Mouse (Mus musculus) megakaryocyte, adult 5-6 weeks (primary cell): ENCODE data around the gene Tshz2. TPM values are rescaled to one million over a fixed set of nuclear protein-coding genes. Genes with fewer than 3 reads are reported as not detected.

Experiments
- ATAC-seq: 2 replicates; pipeline ENCODE4 v1.8.0; 2016; ENCODE audit warnings: mild to moderate bottlenecking, inconsistent platforms; ENCODE audit not compliant: poor library complexity, severe bottlenecking
- total RNA-seq, 2 experiments: library from RNA; stranded (forward) in 1 of 2; stranded (reverse) in 1 of 2; fragments of 153-499, 151-499 nt in 1 of 2; fragments of 221-1000, 200-1000 nt in 1 of 2; gene quantifications; 2 replicates each; pipeline versions ENCODE4 v1.2.3 to v1.2.4; 2015 to 2017

The Tshz2 gene
- total RNA-seq, 2 experiments from 2014 or later = not detected

DNA sequence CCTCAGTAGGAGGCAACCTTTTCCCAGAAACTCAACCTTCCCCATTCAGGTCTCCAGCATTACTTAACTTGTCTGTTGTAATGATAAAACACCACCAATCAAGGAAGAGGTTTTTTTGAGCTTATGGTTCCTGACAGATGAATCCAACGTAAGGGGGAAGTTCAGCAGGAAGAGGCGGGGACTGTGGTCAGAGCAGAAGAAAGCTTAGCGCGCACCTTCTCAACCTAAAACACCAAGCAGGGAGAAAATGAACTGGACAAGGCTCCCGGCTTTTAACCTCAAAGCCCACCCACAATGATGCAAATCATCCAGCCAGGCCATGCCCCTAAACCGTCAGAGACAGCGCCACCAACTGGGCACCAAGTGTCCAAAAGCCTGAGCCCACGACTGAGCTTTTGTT lies 399.1 kb downstream of the Tshz2 start:
- ATAC-seq = no peak

DNA sequence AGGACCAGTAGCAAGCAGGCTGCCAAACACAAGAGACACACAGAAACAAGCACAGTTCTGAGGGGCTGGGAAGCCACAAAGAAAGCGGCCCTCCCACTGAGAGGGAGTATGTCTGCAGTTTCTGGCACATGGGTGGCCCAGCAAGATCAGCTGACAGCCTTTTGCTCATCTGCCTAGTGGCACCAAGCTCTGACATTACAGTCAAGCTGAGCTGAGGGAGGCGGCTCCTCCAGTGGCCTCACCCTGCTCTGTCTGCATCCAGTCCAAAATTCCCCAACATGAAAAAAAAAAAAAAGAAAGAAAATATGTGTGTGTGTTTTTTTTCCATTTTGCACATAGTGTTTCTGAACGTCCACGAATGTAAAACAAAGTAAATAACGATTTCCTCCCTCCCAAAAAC lies 400.4 kb downstream of the Tshz2 start:
- no peak for ATAC-seq

DNA sequence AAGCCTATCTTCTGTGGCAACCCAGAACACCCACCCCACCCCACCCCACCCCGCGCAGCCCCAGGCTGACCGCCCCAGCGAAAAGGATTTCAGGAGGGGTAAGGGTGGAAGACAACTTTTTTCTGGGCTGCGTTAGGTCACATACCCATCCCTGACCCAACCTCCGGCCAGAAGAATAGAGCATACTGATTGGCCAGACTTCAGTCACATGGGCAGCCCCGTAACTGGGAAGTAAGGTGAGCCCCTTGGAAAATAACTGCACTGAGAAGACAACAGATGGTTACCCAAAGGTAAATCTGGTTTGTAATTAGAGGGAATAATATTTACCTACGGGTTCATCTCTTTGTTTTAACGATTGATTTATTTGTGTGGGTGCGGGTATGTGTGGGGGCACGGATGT lies 402.0 kb downstream of the Tshz2 start:
- ATAC-seq = no peak

DNA sequence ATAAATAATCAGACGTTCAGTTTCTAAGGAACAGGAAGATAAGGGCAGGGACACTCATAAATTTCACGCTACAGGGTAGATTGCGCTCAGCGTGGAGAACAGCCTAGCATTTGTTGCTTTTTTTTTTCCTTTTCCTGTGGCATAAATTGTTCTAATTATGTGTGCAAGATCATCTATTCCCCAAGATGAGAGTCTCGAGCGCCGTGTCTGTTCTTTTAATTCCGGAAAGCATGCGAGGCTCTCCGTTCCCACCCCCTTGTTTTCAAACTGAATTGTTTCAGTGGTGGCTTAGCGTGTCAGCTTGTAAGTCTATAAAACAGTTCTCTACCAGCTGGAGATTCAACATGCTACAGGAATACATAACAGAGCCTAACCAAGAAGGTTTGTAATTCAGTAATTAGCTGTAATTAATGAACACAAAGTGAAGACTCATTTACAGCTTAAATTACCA lies 404.0 kb downstream of the Tshz2 start:
- ATAC-seq = no peak

DNA sequence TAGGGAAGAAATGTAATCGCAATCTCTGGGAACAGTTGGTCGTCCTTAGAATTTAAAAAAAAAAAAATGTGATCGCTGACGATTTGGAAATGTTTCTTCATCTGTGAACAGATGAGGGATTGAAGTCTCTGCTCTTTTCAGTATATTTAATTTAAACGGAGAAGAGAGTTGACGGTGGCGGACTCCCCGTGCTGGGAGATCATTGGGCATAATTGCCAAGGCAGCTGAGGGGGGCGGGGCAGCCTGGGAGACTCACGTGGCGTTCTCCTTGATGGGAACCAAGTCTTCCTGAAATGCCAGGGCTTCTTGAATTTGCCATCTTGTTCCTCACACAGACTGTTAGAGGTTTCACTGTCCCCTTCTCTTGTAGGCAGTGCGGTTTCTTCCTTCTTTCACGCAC lies 404.5 kb downstream of the Tshz2 start:
- no peak for ATAC-seq

DNA sequence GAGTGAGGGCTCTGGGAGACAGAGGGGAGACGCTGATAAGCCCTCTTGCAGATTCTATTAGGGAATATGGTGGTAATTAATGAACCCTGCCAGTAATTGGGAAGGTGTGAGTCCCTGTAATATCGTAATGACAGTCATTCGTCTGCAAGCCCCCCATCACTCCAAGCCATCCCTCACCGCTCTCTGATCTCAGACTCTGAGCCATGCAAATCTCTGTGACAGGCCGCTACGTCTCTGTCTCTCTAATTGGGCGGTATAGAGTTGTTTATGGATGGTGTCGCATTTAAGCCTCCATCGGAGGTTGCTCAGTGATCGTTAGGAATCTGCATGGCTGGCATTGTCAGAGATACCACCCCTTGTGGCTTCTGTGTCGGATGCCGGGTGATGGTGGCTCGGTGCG lies 407.0 kb downstream of the Tshz2 start:
- ATAC-seq = no peak

DNA sequence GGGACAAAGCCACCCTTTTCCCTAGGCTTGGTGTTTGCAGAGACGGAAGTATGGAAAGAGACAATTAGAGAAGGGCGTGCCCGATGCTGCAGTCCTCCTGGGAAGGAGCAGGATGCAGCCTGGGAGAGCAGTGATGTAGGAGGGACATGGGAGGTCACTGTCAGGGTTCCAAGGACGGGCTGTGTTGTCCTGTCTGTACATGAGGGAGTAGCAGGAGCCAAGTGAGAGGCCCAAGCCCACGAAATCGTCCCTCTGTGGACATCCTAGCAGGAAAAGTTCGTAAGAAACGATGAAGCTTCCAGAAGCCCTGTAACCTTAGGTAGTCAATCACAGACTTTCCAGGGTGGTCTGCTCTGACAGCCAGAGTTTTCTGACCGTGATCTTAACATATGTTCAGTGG lies 408.3 kb downstream of the Tshz2 start:
- ATAC-seq = no peak

DNA sequence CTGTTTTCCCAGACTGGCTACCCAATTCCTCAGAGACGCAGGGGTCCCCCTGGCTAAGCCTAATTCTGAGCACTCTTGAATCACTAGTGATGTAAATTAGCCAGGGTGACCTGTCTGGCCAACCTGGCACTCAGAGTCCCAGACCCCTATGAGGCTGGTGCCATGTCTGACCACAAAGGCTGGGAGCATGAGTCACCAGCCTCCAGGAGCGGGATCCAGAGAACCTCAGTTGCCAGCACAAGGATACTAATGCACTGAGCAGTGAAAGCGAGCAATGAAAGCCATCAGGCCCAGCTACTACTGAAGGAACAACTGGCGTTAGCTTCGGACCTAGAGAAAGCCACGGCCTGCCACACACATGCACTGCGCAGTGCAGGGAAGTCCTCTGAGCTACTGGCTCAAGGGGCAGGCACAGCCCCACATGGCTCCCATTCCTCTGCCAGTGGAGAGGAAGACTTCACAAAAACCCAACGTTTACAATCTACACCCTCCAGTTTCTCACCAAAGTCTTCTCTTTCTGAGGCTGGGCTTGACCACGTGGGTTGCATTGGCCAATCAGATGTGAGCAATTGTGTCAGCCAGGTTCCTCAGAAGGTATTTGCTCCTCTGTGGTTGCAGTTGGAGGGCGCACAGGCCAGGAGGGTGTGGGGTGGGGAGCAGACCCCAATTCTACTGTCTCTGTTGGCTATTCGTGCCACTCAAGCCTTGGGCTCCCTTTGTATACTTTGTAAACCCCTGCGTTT lies 409.8 kb downstream of the Tshz2 start:
- no peak for ATAC-seq

DNA sequence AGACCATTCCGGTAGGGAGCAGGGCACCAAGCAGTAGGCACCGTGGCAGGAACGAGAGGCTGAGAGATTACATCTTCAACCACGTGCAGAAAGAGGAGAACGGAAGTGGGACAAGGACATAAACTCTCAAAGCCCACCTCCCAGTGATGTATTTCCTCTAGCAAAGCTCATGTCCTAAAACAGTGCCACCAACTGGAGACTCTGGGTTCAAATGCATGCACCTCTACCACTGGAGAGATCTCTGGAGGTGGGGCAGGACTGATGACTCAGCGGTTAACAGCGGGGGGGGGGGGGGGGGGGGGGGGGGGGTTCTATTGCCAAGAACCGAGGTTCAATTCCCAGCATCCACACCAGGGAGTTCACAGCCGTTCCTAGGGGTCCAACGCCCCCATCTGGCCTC lies 410.5 kb downstream of the Tshz2 start:
- ATAC-seq = no peak

DNA sequence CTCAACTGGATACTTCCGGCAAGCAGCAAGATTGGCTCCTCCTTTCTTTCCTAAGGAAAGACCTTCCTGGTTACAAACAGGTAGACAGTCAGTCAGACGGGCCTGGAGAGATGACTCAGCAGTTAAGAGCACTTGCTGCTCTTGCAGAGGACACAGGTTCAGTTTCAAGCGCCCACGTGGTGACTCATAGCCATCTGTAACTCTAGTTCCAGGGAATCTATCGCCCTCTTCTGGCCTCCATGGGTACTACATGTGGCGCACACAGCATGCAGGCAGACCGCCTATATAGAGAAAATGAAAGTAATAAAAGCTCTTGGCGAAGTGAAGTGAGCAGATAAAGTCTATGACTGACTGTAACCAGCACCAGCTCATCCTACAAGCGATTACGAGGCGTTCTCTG lies 413.1 kb downstream of the Tshz2 start:
- ATAC-seq = no peak

DNA sequence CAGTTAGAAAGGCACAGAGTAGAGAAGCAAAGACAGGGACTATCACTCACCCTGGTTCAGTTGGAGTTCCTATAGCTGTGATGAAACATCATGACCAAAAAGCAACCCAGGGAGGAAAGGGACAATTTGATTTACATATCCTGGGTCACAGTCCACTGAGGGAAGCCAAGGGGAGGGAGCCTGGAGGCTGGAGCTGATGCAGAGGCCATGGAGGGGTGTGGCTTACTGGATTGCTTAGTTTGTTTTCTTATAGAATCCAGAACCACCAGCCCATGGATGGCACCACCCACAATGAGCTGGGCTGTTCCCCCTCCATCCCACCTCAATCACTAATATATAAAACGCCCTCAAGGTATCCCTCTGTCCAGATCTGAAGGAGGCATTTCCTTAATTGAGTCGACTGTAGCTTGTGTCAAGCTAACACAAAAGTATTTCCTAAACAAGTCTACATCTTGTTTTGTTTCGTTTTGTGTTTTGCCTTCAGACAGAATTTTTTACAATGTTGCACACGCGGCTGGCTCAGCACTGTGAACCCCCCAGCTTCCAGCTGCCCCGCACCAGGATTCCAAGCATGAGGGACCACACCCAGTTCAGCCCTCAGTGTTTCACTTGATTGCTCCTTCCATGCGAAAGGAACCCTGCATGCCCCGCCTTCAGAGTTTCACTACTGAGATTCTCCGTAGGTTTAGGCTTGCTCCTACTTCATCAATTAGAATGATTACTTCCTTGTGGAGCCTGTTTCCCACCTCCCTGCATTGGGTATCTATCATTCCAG lies 413.7 kb downstream of the Tshz2 start:
- no peak for ATAC-seq

DNA sequence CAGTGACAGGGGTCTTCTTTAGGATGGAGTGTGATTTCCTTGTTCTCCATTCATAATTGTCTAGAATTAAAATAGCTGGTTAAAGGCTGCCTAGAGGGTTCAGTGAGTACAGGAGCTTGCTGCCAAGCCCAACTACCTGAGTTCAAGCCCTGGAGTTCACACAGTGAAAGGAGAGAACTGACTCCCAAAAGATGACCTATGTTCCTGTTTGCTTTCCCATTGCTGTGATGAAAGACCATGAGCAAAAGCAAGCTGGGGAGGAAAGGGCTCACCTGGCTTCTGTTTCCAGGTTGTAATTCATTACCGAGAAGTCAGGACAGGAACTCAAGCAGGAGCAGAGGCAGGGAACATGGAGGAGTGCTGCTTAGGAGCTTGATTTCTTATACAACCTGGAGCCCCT lies 416.0 kb downstream of the Tshz2 start:
- no peak for ATAC-seq

DNA sequence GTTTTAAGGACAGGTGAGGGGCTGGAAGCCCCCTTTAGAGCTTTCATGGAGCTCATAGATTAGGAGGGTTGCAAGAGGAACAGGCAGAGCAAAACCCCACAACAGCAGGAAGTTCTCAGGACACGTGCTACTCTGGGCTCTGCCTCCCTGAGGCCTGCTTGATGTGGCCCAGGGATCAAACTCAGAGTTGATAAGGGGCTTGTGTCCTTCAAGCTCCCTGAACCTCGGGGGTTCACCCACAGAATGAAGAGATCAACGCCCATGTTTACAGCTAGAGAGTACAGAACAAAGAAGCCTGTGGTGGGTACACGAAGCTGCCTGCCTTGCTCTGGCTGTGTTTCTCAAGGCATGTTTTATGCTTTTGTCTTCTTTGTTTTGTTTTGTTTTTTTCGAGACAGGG lies 417.8 kb downstream of the Tshz2 start:
- no peak for ATAC-seq

DNA sequence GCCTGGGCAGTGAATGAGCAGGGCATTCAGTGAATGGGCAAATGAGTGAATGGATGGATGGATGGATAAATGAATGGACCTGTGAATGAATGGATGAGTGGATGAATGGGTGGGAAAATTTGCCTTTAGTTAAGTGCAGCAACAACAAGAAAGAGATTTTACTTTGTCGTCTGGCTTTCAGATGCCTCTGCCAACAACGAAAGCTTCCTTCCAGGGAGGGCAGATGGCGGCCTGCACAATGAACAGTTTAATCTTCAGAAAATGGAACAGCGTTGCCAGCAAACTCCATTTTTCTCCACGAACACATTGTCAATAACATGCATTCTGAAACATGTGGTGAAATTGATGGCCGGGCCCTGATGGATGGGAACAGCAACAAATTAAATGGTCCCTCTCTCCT lies 418.6 kb downstream of the Tshz2 start:
- ATAC-seq = no peak

DNA sequence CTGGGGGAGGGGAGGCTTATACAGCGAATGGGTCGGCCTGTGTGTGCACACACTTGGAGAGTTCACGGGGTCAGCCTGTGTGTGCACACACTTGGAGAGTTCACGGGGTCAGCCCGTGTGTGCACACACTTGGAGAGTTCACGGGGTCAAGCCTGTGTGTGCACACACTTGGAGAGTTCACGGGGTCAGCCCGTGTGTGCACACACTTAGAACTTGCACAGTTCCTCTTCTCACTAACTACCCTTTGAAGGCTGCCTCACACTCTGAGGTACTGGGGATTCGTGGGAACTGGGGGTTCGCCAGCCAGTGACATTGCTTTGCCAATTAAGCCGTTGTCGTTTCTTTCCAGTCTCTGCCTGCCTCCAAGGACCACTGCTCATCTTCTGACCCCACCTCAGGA lies 422.1 kb downstream of the Tshz2 start:
- peak; percentile 62 for ATAC-seq

DNA sequence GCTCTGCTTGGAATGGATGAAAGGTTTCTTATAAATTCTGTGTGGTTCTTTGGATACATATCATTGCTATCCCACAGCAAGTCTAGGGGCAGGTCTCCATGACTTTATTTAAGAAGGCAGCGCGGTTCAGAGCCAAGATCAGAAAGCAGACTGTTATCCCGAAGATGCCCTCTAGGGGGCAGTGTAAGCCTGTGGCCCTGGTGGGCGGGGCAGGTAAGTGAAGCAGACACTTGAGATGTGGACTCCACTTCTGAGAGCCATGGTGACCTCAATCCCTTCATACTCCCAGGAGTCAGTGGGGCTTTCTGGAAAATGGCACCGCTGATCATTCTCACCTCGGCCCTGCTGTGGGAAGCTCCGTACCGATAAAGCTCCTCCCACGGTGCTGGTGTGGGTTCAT lies 422.6 kb downstream of the Tshz2 start:
- peak; percentile 78 for ATAC-seq

DNA sequence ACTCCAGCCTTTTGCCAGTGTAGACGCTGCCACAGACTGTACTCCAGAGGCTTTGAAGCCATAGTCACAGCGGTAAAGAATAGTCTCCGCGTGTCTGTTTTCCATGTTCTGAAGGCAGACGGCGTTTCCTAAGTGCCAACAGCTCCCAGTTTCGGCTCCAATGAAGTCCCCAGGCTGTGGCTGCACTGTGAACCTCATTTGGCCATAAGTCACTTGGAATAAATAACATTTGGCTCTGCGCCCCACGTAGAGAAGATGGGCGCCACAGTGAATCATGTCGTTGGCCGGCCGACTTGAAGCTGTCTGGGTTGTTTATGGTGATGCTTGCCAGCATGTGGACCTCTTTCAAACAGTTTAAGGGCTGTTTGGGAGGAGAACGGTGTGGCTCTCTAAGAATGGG lies 426.0 kb downstream of the Tshz2 start:
- no peak for ATAC-seq

DNA sequence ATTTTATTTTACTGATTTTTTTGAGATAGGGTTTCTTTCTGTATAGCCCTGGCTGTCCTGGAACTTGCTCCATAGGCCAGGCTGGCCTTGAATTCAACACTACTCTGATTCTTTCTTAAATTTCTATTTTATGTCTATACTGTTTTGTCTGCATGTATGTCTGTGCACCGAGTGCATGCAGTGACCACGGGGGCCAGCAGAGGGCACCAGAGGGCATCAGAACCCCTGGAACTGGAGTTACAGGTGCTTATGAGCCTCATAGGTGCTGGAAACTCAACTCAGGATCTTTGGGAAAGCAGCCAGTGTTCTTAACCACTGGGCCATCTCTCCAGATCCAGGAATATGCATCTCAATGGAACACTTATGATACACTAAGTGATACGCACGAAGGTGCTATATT lies 427.3 kb downstream of the Tshz2 start:
- ATAC-seq = peak; percentile 65

DNA sequence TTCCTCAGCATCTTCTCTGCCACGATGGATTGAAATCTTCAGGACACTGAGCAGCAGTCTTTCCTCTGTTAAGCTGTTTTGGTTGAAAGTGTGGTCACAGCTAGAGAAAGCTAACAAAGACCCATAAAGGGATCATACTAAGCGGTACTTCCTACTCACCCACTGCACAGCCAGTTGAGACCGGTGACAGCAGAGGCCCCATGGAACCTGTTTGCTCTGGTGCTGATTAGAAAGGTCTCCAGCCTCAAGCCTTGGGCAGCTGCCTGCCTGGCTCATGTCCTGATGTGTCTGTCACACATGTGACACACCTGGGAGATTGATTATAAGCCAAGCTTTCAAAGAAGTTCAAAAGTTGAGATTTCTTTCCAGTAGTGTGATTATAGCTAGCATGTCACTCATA lies 429.6 kb downstream of the Tshz2 start:
- no peak for ATAC-seq

DNA sequence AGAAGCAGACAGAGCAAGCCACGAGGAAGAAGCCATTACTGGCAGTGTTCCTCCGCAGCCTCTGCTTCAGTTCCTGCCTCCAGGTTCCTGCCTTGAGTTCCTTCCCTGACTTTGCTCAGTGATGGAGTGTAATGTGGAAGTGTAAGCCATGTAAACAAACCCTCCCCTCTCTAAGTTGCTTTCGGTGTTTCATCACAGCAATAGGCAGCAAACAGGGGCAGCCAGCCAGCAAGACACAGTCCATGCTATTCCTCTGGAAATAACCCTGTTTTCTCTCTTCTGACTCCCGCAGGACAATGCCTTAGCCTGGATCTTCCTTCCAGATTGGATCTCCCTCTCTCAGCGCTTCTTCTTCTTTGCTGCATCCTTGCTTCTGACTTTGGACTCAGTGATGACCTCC lies 437.2 kb downstream of the Tshz2 start:
- no peak for ATAC-seq

DNA sequence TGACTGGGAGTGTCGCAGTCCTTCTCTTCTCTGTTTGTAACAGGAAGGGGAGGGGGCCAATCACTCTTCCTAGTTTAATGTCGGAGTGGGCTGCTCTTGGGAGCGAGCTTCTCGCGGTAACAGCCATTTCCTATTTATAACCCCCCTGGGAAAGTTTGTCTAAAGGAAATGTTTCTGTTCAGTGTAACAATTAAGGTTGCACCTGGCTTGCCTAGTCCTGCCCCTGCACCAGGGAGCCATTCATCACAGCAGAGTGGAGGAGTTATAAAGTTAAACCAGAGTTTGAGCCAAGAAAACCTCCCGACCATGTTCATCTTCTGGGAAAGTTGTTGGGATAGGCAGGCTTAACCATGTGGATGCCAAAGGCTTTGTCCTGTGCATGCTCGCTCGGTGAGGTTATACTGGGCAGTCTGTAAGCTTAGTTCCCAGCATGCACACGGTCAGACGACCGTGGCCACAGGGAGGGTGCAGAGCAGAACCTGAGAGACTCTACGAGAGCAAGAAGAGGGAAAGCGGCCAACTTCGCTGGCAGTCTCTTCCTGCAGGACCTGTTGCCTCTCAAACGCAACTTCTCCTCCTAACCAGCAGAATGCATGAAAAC lies 437.9 kb downstream of the Tshz2 start:
- no peak for ATAC-seq

DNA sequence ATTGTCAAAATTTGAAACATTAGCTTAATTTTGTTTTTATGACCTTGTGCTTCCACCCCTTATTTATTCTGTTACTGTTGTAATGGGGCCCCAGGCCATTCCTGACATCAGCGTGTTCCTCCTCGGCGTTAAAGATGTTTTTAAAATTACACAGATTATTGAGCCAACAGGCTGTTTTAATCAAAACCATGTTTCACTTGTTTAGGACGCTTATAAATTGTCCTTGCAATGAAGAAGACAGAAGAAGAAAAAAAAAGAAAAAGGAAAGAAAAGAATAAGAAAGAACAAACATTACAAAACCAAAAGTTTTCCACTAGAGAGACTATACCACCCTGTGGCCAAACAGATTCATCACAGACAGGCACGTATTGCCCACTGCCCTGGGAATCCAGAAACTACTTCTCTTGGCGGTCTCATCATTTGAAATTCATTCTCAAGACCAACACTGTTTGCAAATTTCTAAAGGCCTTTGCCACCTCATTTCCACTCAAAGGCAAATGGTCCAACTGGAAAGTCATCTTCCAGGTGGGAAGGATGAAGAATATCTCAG lies 444.2 kb downstream of the Tshz2 start:
- ATAC-seq = no peak
